Mouse (Mus musculus) heart, embryonic 14.5 days (tissue): ENCODE results near the gene Parva. TPM values are rescaled to one million over a fixed set of nuclear protein-coding genes. Genes with fewer than 3 reads are reported as not detected.

Experiments used
- ATAC-seq: fragments of 200-750 bp; cut with Nextera tagmentation; 2 replicates; pipeline ENCODE4 v1.8.0; 2017; ENCODE audit warnings: low read depth, moderate TSS enrichment; ENCODE audit not compliant: insufficient number of reproducible peaks, insufficient read depth, low FRiP score
- H3K27ac ChIP-seq, 2 experiments: fragments of 200-500 bp in 1 of 2; fragments of 300-500 bp in 1 of 2; sonication (generic) in 1 of 2; replicated peaks in 1 of 2; 2 replicates each; pipeline ENCODE4 v1.5.1; 2012 to 2014; ENCODE audit warnings: low read depth in 2 of 2, low read length in 2 of 2, control low read depth in 1 of 2, mild to moderate bottlenecking in 1 of 2, mixed read lengths in 1 of 2; ENCODE audit not compliant: control insufficient read depth in 1 of 2, insufficient read depth in 1 of 2
- H3K27me3 ChIP-seq: fragments of 300-500 bp; sonication (generic); 2 replicates; pipeline ENCODE4 v1.6.1; 2014; ENCODE audit warnings: mild to moderate bottlenecking, low read length, control low read depth; ENCODE audit not compliant: control insufficient read depth, insufficient read depth
- H3K36me3 ChIP-seq: fragments of 300-500 bp; sonication (generic); 2 replicates; pipeline ENCODE4 v1.6.1; 2014; ENCODE audit warnings: mild to moderate bottlenecking, control low read depth, low read length, mixed read lengths; ENCODE audit not compliant: control insufficient read depth, insufficient read depth
- H3K4me1 ChIP-seq, 2 experiments: fragments of 200-500 bp in 1 of 2; fragments of 300-500 bp in 1 of 2; sonication (generic) in 1 of 2; 2 replicates each; pipeline ENCODE4 v1.6.1; 2012 to 2014; ENCODE audit warnings: low read length in 2 of 2, control low read depth in 1 of 2, mixed read lengths in 1 of 2; ENCODE audit not compliant: control insufficient read depth in 2 of 2, insufficient read depth in 2 of 2
- H3K4me2 ChIP-seq: fragments of 300-500 bp; sonication (generic); 2 replicates; pipeline ENCODE4 v1.6.1; 2014; ENCODE audit warnings: mild to moderate bottlenecking, low read length
- H3K4me3 ChIP-seq, 2 experiments: fragments of 200-500 bp in 1 of 2; fragments of 300-500 bp in 1 of 2; sonication (generic) in 1 of 2; 2 replicates each; pipeline ENCODE4 v1.5.1; 2012 to 2014; ENCODE audit warnings: low read length in 2 of 2, mild to moderate bottlenecking in 2 of 2, control low read depth in 1 of 2, low read depth in 1 of 2, moderate library complexity in 1 of 2; ENCODE audit not compliant: control insufficient read depth in 1 of 2, insufficient read depth in 1 of 2
- H3K9ac ChIP-seq: fragments of 300-500 bp; sonication (generic); 2 replicates; pipeline ENCODE4 v1.6.1; 2014; ENCODE audit warnings: mild to moderate bottlenecking, low read length
- H3K9me3 ChIP-seq: fragments of 300-500 bp; sonication (generic); 2 replicates; pipeline ENCODE4 v1.6.1; 2016; ENCODE audit warnings: low read length, control low read depth; ENCODE audit not compliant: control insufficient read depth
- WGBS: fragments of 180-500 bp; shearing (Covaris S2); extraction: QIAGEN DNeasy Blood & Tissue Kit; methylation state at CpG from one replicate; pipeline ENCODE4 v1.1.7; 2014; 5-methylcytosine and 5-hydroxymethylcytosine counted together
- polyA plus RNA-seq: library from polyadenylated mRNA; unstranded; fragments of >200 nt; fragmentation: Nextera tagmentation; extraction: Ambion mirVana; gene quantifications from 2 replicates; pipeline ENCODE4 v1.2.1, GENCODE M21; 2014

The Parva gene
- polyA plus RNA-seq, 1 experiment from 2014 or later = 79.1 TPM

DNA sequence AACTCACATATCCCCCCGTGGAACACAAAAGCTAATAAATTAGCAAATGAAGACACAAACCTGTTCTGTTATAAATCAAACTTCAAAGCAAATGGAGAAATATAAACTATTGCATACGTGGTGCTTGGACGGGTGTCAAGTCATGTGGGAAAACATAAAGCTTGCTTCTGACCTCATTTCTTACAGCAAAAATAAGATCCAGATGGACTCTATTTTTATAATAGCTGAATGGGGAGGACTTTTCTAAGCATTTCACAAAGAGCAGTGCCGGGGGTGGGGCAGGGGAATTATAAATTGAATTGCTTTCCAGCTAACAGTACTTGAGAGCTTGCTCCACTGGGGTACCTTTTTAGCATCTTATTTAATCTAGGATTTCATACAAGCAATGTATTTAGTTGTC is 200.2 kb downstream of the Parva start:
- ATAC-seq = no peak
- Histone ChIP-seq H3K27ac (no peak overlapping the region; a peak in 1 of 4 replicates), H3K9me3 (no peaks in the 10 kb centered on the region), H3K36me3 (no peaks in the 10 kb centered on the region), H3K9ac (no peak overlapping the region), H3K27me3 (no peaks in the 10 kb centered on the region), H3K4me1 (no peaks in the 10 kb centered on the region), H3K4me2 (no peak overlapping the region), H3K4me3 (no peak overlapping the region)
- WGBS = 79% methylated on average over 4 of the region's 4 CpGs

DNA sequence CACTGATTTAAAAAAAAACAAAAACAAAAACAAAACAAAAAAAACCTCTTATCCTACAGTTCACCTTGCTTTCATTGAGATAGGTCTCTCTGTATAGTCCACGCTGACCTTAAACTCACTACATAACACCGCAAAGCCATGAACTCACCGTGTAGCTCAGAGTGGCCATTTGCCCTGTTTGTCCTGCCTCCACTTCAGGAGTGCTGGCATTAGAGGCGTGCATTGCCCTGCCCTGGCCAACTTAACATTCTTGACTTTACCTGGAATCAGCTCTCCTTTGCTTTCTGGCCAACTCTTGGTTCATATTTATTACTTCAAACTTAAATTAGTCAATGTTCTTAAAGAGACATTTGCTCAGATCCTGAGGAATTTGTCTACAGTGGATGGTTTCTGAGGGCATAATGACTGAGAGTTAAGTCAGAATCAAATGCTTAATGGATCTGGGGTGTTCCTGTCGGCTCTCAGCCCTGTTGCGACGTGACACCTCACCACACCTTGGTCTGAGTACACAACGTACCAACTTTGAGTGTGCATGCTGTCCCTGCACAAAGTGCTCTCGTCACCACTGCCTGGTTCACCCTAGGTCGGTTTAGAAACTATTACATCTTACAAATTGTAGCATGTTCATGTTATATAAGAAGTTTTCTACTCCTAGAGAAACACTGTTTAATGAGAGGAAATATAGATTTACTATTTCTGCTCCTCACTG is 207.4 kb downstream of the Parva start:
- no peaks in the 10 kb centered on the region; a peak in 1 of 4 replicates for H3K4me1 ChIP-seq
- no peak overlapping the region for H3K9ac ChIP-seq
- no peaks in the 10 kb centered on the region for H3K27me3 ChIP-seq
- H3K4me2 ChIP-seq = no peak overlapping the region
- no peak for ATAC-seq
- 77% methylated on average over 10 of the region's 10 CpGs for WGBS
- no peak overlapping the region for H3K27ac ChIP-seq
- H3K36me3 ChIP-seq = no peaks in the 10 kb centered on the region
- H3K4me3 ChIP-seq = no peak overlapping the region
- peaks cover 4% of the 10 kb centered on the region; the same call in 1 of the 2 replicates for H3K9me3 ChIP-seq

DNA sequence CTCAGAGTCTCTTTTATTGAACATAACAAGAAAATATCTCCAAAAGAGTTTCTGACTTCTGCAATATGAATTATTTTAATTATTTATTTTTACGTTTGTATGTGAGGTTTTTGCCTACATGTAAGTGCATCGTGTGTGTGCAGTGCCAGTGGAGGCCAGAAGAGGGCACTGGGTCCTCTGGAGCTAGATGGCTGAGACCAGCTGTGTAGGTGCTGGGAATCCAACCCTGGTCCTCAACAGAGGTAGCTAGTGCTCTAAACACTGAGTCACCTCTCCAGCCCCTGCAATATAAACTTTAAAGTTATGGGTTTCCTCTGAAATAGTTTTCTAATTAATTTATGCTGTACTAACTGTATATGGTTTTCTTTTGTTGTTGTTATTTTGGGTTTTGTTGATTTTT is 208.6 kb downstream of the Parva start:
- Histone ChIP-seq H3K9me3 (peaks cover 4% of the 10 kb centered on the region; the same call in 1 of the 2 replicates), H3K36me3 (peaks cover 5% of the 10 kb centered on the region; the same call in 1 of the 2 replicates), H3K27me3 (no peaks in the 10 kb centered on the region), H3K27ac (no peak overlapping the region), H3K4me2 (no peak overlapping the region), H3K9ac (no peak overlapping the region), H3K4me1 (no peaks in the 10 kb centered on the region; a peak in 1 of 4 replicates), H3K4me3 (no peak overlapping the region)
- WGBS = 96% methylated on average over 2 of the region's 2 CpGs
- ATAC-seq = no peak

Other genes starting within 250 kb of the Parva start
- 140 and 146 TPM in 2 replicates for gene Mical2, start 201.6 kb upstream of the Parva start, polyA plus RNA-seq